8 mouse cellular contexts compared by ENCODE assay signal in the genomic region with DNA sequence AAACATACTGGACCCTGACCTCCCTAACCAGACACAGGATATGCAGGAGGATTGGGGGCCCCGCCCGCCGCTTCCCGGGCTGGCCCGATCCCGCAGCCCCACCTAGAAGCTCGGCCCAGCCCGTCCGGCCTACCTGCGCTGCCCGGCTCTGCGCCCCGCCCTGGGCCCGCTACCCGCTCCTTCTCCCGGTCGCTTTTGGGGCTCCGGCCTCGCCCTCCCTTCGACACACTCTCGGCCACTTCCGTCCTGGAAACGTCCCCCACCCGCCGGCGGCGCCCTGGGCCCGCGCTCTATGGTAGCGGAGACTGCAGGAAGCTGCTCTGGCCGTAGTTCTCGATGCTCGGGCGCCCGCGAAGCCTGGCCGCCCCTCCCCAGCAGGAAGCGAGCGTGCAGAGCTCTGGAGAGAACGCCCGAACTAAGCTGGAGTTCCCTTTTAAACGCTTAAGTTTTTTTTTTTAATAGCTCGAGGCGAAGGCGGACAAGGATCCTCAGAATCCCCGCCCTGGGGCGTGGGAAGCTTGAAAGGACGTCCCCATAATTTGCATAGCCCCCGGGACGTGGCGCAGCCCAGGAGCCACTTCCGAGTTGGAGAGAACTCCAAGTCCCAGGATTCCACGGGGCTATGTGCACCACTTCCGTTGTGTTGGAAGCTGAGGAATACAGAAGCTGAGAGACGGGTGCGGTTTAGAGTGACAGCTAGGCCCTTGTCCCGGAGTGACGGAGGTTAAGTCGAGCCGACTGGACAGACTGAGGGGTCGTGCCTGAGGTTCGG. TPM values are rescaled to one million over a fixed set of nuclear protein-coding genes. Genes with fewer than 3 reads are reported as not detected.
A peak's percentile ranks its signal among the peaks of the same experiment; 100 is the strongest.
DNase-seq lines count a peak whose midpoint lies in the region; ATAC-seq lines count a peak whose summit lies in the region.

A gene (plus strand): TSS at position 336 of the 772 bp plus-strand sequence.
A gene (minus strand): TSS at position 695 of the 772 bp plus-strand sequence.

- H3K4me3 ChIP-seq in heart, embryonic 10.5 days, result peak within 1 kb of the TSS; percentile 94
- peak within 1 kb of the TSS; percentile 90 for H3K4me3 ChIP-seq in kidney, embryonic 15.5 days (replicated peaks)

- peaks cover 38% of the 10 kb centered on the region for H3K36me3 ChIP-seq in heart, embryonic 10.5 days
- H3K36me3 ChIP-seq in kidney, embryonic 15.5 days, result peaks cover 30% of the 10 kb centered on the region

- H3K27ac ChIP-seq in heart, embryonic 10.5 days, result peak within 1 kb of the TSS; percentile 99
- peak within 1 kb of the TSS; percentile 100 for H3K27ac ChIP-seq in kidney, embryonic 15.5 days

- ATAC-seq in erythroblast, adult 5-6 weeks (replicated peaks; ENCODE audit: low FRiP score, poor library complexity, severe bottlenecking), result peak; percentile 83
- ATAC-seq in kidney, embryonic 15.5 days (replicated peaks; ENCODE audit: low FRiP score), result peak; percentile 93
- ATAC-seq in monocyte, adult 5-6 weeks (replicated peaks; ENCODE audit: insufficient number of reproducible peaks, low FRiP score, low TSS enrichment, poor library complexity, severe bottlenecking), result peak; percentile 66

- H3K4me2 ChIP-seq in kidney, embryonic 15.5 days, result peak within 1 kb of the TSS; percentile 85

- H3K27me3 ChIP-seq in heart, embryonic 10.5 days (ENCODE audit: insufficient read depth, poor library complexity, severe bottlenecking), result no peaks in the 10 kb centered on the region
- H3K27me3 ChIP-seq in kidney, embryonic 15.5 days, result no peaks in the 10 kb centered on the region

- under 1% methylated on average over 62 of the region's 62 CpGs for WGBS in heart, embryonic 10.5 days
- under 1% methylated on average over 62 of the region's 62 CpGs for WGBS in kidney, embryonic 15.5 days

- DNase-seq in B cell, adult 2 months, result peak; percentile 96 to 97
- peak; percentile 99 for DNase-seq in brain, adult 2 months (ENCODE audit: low read depth, low spot score)
- DNase-seq in heart, embryonic 10.5 days (ENCODE audit: low spot score), result peak; percentile 98
- peak; percentile 96 for DNase-seq in liver
- DNase-seq in spleen, postnatal 4 days (ENCODE audit: low spot score in 2 of 2), result peak; percentile 92 to 94

- H3K9me3 ChIP-seq in heart, embryonic 10.5 days, result no peaks in the 10 kb centered on the region
- no peaks in the 10 kb centered on the region for H3K9me3 ChIP-seq in kidney, embryonic 15.5 days (replicated peaks)

- H3K4me1 ChIP-seq in heart, embryonic 10.5 days, result peaks cover 53% of the 10 kb centered on the region
- H3K4me1 ChIP-seq in kidney, embryonic 15.5 days, result peaks cover 56% of the 10 kb centered on the region

- peak within 1 kb of the TSS; percentile 96 for H3K9ac ChIP-seq in kidney, embryonic 15.5 days

RNA-seq across cellular contexts. Expression of the first gene that starts in this region (rescaled TPM):
- total RNA-seq in erythroblast, adult 5-6 weeks (2015; ENCODE audit: low replicate concordance), result 1.7 and 6.7 TPM in 2 replicates
- total RNA-seq in erythroblast, adult 5-6 weeks (2017; ENCODE audit: low replicate concordance), result 35.8 and 52.6 TPM in 2 replicates
- polyA plus RNA-seq in heart, embryonic 10.5 days (2016; fragmentation: Nextera tagmentation; extraction: Ambion mirVana), result 63.8 and 68.8 TPM in 2 replicates
- 61.6 and 66.4 TPM in 2 replicates for polyA plus RNA-seq in kidney, embryonic 15.5 days (2015; fragmentation: Nextera tagmentation; extraction: Ambion mirVana)
- 80.3 to 165 TPM (median 108 TPM) in 3 replicates for total RNA-seq in monocyte, adult 5-6 weeks (2017)

RNA-seq across cellular contexts. Expression of the second gene that starts in this region (rescaled TPM):
- total RNA-seq in erythroblast, adult 5-6 weeks (2015; ENCODE audit: low replicate concordance), result 47.8 and 86.3 TPM in 2 replicates
- 197 and 262 TPM in 2 replicates for total RNA-seq in erythroblast, adult 5-6 weeks (2017; ENCODE audit: low replicate concordance)
- polyA plus RNA-seq in heart, embryonic 10.5 days (2016; fragmentation: Nextera tagmentation; extraction: Ambion mirVana), result 82.7 and 99.6 TPM in 2 replicates
- polyA plus RNA-seq in kidney, embryonic 15.5 days (2015; fragmentation: Nextera tagmentation; extraction: Ambion mirVana), result 71.8 and 81.0 TPM in 2 replicates
- 816 to 935 TPM (median 878 TPM) in 3 replicates for total RNA-seq in monocyte, adult 5-6 weeks (2017)

Comparison
In these comparisons a context has a peak if more than half of its experiments do, and no peak if none do; other contexts are left out.
1. Peak in every context shown above with its lines: DNase-seq, ATAC-seq, H3K4me3 ChIP-seq and H3K27ac ChIP-seq.